Mouse (Mus musculus) stomach, embryonic 15.5 days (tissue): ENCODE results near the gene St6galnac3. TPM values are rescaled to one million over a fixed set of nuclear protein-coding genes. Genes with fewer than 3 reads are reported as not detected.

Source experiments
- ATAC-seq: fragments of 200-750 bp; cut with Nextera tagmentation; 2 replicates; pipeline ENCODE4 v1.8.0; 2017; ENCODE audit warnings: low read depth, moderate number of reproducible peaks, moderate TSS enrichment; ENCODE audit not compliant: insufficient read depth, low FRiP score
- H3K27ac ChIP-seq: fragments of 300-500 bp; sonication (generic); 2 replicates; pipeline ENCODE4 v1.5.1; 2015; ENCODE audit warnings: mild to moderate bottlenecking, inconsistent platforms
- H3K27me3 ChIP-seq: fragments of 300-500 bp; sonication (generic); replicated peaks from 2 replicates; pipeline ENCODE4 v1.6.1; 2015; ENCODE audit warnings: inconsistent platforms
- H3K36me3 ChIP-seq: fragments of 300-500 bp; sonication (generic); 2 replicates; pipeline ENCODE4 v1.6.1; 2015; ENCODE audit warnings: inconsistent platforms
- H3K4me1 ChIP-seq: fragments of 300-500 bp; sonication (generic); 2 replicates; pipeline ENCODE4 v1.6.1; 2015; ENCODE audit warnings: inconsistent platforms
- H3K4me2 ChIP-seq: fragments of 300-500 bp; sonication (generic); 2 replicates; pipeline ENCODE4 v1.6.1; 2015; ENCODE audit warnings: mild to moderate bottlenecking, inconsistent platforms
- H3K4me3 ChIP-seq: fragments of 300-500 bp; sonication (generic); replicated peaks from 2 replicates; pipeline ENCODE4 v1.5.1; 2015; ENCODE audit warnings: inconsistent platforms
- H3K9ac ChIP-seq: fragments of 300-500 bp; sonication (generic); 2 replicates; pipeline ENCODE4 v1.6.1; 2015; ENCODE audit warnings: inconsistent platforms
- H3K9me3 ChIP-seq: fragments of 300-500 bp; sonication (generic); 2 replicates; pipeline ENCODE4 v1.6.1; 2016; ENCODE audit warnings: inconsistent platforms
- WGBS: fragments of 180-500 bp; shearing (Covaris S2); methylation state at CpG from one replicate; pipeline ENCODE4 v1.1.7; 2015; 5-methylcytosine and 5-hydroxymethylcytosine counted together
- polyA plus RNA-seq: library from polyadenylated mRNA; unstranded; fragments of >200 nt; fragmentation: Nextera tagmentation; extraction: Ambion mirVana; gene quantifications from 2 replicates; pipeline ENCODE4 v1.2.1, GENCODE M21; 2015

The St6galnac3 gene
- polyA plus RNA-seq, 1 experiment from 2014 or later = 36.6 TPM

DNA sequence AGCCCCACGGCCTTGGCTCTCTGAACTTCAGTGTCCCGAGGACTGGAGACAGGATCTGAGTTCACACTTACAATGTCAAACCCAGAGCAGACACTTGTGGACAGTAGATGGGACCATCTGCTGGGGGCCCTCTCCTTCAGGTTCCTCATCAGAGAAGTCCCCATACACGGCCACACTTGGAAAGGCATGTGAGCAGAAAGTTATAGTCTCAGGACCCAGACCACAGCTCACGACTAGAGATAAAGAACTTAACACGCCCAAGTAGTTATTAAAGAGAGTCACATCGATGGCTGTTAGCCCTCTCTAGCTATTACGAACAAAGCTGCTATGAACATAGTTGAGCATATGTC is 88.2 kb downstream of the St6galnac3 start:
- no peak overlapping the region for H3K27ac ChIP-seq
- no peaks in the 10 kb centered on the region for H3K27me3 ChIP-seq
- peaks cover 6% of the 10 kb centered on the region; the same call in 1 of the 2 replicates for H3K4me1 ChIP-seq
- H3K9ac ChIP-seq = no peak overlapping the region
- H3K4me3 ChIP-seq = no peak overlapping the region
- no peaks in the 10 kb centered on the region for H3K36me3 ChIP-seq
- WGBS = 67% methylated on average over 7 of the region's 7 CpGs
- H3K4me2 ChIP-seq = no peak overlapping the region
- no peaks in the 10 kb centered on the region for H3K9me3 ChIP-seq
- no peak for ATAC-seq

DNA sequence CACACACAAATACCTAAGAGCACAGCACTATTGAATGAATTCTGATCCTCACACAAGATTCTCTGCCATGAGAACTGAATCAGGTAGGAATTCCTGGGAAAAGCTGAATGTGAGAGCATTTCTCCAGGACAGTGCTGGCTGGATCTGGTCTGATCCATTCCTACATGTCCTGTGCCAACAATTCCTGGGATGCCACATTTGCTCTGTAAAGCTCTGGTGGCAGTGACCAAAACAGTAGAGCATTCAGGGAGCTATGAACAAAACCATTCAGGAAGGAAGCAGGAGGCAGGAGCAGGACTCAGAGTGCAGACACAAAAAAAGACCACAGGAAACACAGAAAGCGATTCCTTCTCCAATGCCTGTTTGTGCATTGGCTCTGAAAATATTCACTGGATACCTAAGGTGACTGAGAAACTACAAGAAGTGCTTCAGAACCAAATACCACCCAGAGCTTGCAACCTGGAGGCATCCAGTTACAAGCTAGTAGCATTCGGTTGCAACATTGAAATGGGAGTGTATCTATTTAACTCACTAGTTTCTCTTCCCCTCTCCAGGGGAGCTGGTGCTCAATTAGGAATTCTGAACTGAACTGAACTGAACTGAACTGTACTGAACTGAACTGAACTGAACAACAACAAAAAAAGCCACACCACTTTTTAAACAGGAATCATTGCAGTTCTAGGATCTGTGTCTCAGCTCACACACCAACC is 88.7 kb downstream of the St6galnac3 start:
- no peaks in the 10 kb centered on the region for H3K36me3 ChIP-seq
- H3K9me3 ChIP-seq = no peaks in the 10 kb centered on the region
- ATAC-seq = no peak
- H3K27me3 ChIP-seq = no peaks in the 10 kb centered on the region
- no peak overlapping the region for H3K9ac ChIP-seq
- no peak overlapping the region for H3K27ac ChIP-seq
- no peak overlapping the region for H3K4me3 ChIP-seq
- peaks cover 6% of the 10 kb centered on the region; the same call in 1 of the 2 replicates for H3K4me1 ChIP-seq
- H3K4me2 ChIP-seq = no peak overlapping the region
- WGBS = 56% methylated on average over 2 of the region's 2 CpGs

- 74% methylated on average over 10 of the region's 10 CpGs for WGBS
- H3K4me2 ChIP-seq = no peak overlapping the region
These were observed 92.8 kb downstream of the St6galnac3 start for GRCm38 (mm10) chr3:153631988-153632672.

DNA sequence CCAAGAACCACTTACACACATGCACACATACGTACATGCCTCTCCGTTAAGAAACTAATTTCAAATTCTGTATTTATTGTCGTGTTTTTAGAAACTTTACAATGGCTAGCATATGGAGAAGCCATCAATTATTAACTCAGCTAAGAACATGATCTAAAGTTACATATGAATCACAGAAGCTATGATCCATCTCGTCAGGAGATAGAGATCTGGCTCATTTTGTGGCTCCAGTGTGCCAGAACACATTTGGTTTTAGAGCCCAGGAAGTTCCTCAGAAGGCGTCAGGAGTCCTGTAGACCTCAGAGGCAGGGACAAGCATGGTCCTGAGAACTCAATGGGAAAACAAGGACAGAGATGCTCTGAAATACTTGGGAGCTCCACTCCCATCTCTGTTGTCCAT is 98.7 kb downstream of the St6galnac3 start:
- Histone ChIP-seq H3K27ac (no peak overlapping the region), H3K27me3 (no peaks in the 10 kb centered on the region), H3K4me2 (no peak overlapping the region), H3K9ac (no peak overlapping the region), H3K36me3 (no peaks in the 10 kb centered on the region), H3K4me1 (no peaks in the 10 kb centered on the region), H3K9me3 (no peaks in the 10 kb centered on the region), H3K4me3 (no peak overlapping the region)
- 73% methylated on average over 5 of the region's 5 CpGs for WGBS
- ATAC-seq = no peak

More at GRCm38 (mm10) chr3:153631988-153632672, 92.8 kb downstream of the St6galnac3 start:
- H3K9ac ChIP-seq = no peak overlapping the region
- H3K27ac ChIP-seq = no peak overlapping the region
- no peaks in the 10 kb centered on the region for H3K36me3 ChIP-seq
- H3K9me3 ChIP-seq = no peaks in the 10 kb centered on the region
- no peak for ATAC-seq
- H3K27me3 ChIP-seq = no peaks in the 10 kb centered on the region
- peaks cover 6% of the 10 kb centered on the region; the same call in 1 of the 2 replicates for H3K4me1 ChIP-seq
- H3K4me3 ChIP-seq = no peak overlapping the region

DNA sequence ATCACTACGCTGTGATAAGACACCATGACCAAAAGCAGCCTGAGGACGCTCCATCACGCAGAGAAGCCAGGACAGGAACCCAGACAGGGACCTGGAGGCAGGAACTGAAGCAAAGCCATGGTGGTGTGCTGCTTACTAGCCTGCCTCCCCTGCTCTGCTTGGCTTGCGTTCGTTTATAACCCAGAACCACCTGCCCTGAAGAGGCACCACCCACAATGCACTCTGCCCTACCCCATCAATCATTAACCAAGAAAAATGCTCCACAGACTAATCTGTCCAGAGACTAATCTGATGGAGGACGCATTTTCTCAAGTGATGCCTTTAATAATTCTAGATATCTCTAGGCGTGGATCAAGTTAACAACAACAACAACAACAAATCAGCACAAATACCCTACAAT is 106.0 kb downstream of the St6galnac3 start:
- Histone ChIP-seq H3K9ac (no peak overlapping the region), H3K4me3 (no peak overlapping the region), H3K36me3 (no peaks in the 10 kb centered on the region), H3K9me3 (no peaks in the 10 kb centered on the region), H3K27me3 (no peaks in the 10 kb centered on the region), H3K4me2 (no peak overlapping the region), H3K27ac (no peak overlapping the region), H3K4me1 (no peaks in the 10 kb centered on the region)
- WGBS = 84% methylated on average over 7 of the region's 7 CpGs
- ATAC-seq = no peak

GRCm38 (mm10) chr3:153616849-153617248 is 108.1 kb downstream of the St6galnac3 start:
- no peak overlapping the region for H3K9ac ChIP-seq
- no peak for ATAC-seq

DNA sequence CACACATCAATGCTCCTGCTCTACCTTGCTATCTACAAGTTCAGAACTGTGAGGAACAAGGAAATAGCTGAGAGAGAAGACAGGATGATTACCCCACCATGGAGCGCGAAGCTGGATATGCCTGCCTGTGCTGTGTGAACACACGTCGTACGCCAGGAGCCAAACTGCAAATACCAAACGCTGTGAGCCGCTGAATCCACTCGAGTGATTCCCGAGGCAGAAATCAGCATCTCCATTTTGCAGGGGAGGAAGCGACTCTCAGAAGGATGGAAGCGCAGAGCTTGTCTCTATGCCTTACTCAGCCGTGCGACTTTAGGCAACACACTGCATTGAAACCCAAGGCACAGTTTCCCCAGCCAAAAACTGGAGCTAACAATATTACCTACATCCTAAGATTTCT is 114.7 kb downstream of the St6galnac3 start:
- no peak overlapping the region for H3K9ac ChIP-seq
- no peak for ATAC-seq
- 82% methylated on average over 13 of the region's 13 CpGs for WGBS
- no peaks in the 10 kb centered on the region for H3K27me3 ChIP-seq
- no peak overlapping the region for H3K4me2 ChIP-seq
- H3K27ac ChIP-seq = no peak overlapping the region
- H3K36me3 ChIP-seq = no peaks in the 10 kb centered on the region
- H3K4me3 ChIP-seq = no peak overlapping the region
- no peaks in the 10 kb centered on the region for H3K9me3 ChIP-seq
- H3K4me1 ChIP-seq = no peaks in the 10 kb centered on the region

More at GRCm38 (mm10) chr3:153616849-153617248, 108.1 kb downstream of the St6galnac3 start:
- Histone ChIP-seq H3K36me3 (no peaks in the 10 kb centered on the region), H3K27ac (no peak overlapping the region), H3K4me1 (no peaks in the 10 kb centered on the region), H3K4me2 (no peak overlapping the region), H3K9me3 (no peaks in the 10 kb centered on the region), H3K4me3 (no peak overlapping the region), H3K27me3 (no peaks in the 10 kb centered on the region)
- 56% methylated on average over 8 of the region's 8 CpGs for WGBS

DNA sequence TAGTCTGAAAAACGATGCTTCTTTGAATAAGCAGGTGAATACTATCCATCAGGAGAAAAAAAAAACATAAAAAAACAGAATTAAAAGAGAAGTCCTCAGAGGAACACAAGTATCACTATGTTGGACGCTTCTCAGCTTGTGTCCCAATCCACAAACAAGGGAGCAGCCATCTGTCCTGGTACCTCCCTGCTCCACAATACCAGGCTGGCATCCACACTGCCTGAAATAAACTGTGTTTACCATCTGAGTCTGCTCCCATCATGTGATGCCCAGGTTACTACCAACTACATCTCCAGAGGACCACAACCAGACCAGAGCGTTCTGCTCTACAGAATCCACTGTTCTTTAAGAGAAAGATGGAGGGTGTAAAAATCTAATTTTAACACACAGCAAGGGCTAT is 118.6 kb downstream of the St6galnac3 start:
- Histone ChIP-seq H3K9me3 (no peaks in the 10 kb centered on the region), H3K27me3 (no peaks in the 10 kb centered on the region), H3K36me3 (no peaks in the 10 kb centered on the region), H3K4me2 (no peak overlapping the region), H3K9ac (no peak overlapping the region), H3K4me3 (no peak overlapping the region), H3K27ac (no peak overlapping the region), H3K4me1 (no peaks in the 10 kb centered on the region)
- WGBS = 81% methylated on average over 3 of the region's 3 CpGs
- no peak for ATAC-seq

DNA sequence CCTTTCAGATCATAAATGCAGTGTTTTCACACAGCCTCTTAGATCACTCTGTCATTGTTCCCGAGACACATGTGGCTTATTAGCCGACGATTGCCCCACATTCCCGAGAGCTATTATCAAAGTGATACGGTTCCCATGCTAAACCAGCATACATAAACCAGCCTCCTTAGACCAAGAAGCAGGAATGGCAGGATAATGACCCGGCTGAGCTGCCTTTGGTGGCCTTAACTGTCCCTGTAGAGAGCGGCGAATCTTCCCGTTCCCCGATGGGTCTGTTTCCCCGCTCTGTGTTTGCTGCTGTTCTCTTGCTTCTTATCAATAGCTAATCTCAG is 119.2 kb downstream of the St6galnac3 start:
- Histone ChIP-seq H3K9me3 (no peaks in the 10 kb centered on the region), H3K4me2 (no peak overlapping the region), H3K36me3 (no peaks in the 10 kb centered on the region), H3K4me1 (no peaks in the 10 kb centered on the region), H3K27ac (no peak overlapping the region), H3K4me3 (no peak overlapping the region), H3K27me3 (no peaks in the 10 kb centered on the region), H3K9ac (no peak overlapping the region)
- WGBS = 63% methylated on average over 11 of the region's 11 CpGs
- ATAC-seq = no peak

GRCm38 (mm10) chr3:153605089-153605766 is 119.7 kb downstream of the St6galnac3 start:
- WGBS = 56% methylated on average over 19 of the region's 19 CpGs
- no peak for ATAC-seq
- H3K9me3 ChIP-seq = no peaks in the 10 kb centered on the region
- H3K9ac ChIP-seq = no peak overlapping the region
- H3K4me2 ChIP-seq = no peak overlapping the region
- H3K27me3 ChIP-seq = no peaks in the 10 kb centered on the region
- no peaks in the 10 kb centered on the region for H3K36me3 ChIP-seq
- no peaks in the 10 kb centered on the region for H3K4me1 ChIP-seq
- no peak overlapping the region for H3K4me3 ChIP-seq
- no peak overlapping the region for H3K27ac ChIP-seq

DNA sequence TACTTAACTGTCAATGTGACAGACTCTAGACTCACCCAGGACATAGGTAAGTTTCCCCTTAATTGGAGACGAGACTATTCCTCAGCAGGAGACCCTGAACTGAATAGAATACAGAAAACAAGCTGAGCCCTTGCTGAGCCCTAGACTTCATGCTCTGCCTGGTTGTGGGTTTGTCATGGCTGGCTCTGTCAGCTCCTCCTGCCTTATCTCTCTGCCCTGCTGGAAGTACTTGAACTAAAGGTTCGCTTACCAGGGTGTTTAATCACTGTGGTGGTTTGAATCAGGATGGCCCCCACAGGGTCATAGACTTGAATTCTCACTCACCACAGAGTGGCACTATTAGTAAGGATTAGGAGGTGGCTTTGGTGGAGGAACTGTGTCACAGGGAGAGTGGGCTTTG is 125.8 kb downstream of the St6galnac3 start:
- Histone ChIP-seq H3K27me3 (no peaks in the 10 kb centered on the region), H3K27ac (no peak overlapping the region), H3K9ac (no peak overlapping the region), H3K36me3 (no peaks in the 10 kb centered on the region), H3K9me3 (no peaks in the 10 kb centered on the region), H3K4me2 (no peak overlapping the region), H3K4me1 (no peaks in the 10 kb centered on the region), H3K4me3 (no peak overlapping the region)
- no peak for ATAC-seq
- 72% methylated on average over 2 of the region's 2 CpGs for WGBS

DNA sequence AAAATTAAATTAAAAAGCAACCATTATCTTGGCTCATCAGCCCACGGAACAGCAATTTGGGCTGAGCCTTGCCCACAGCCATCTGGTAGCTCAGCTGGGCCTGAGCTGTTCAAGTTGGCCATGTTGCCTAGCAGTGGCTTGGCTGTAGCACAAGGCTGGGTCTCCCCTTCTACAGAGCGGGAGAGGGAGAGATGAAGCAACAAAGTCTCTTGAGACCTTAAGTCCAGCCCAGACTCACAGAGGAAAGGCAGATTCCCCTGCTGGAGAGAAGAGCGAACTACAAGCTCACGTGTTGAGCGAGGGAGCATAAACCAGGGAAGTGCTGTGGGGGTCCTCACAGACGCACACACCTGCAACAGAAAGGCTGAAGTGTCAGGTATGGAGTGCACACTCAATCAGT is 126.3 kb downstream of the St6galnac3 start:
- ATAC-seq = no peak
- H3K9ac ChIP-seq = no peak overlapping the region
- H3K9me3 ChIP-seq = no peaks in the 10 kb centered on the region
- H3K4me3 ChIP-seq = no peak overlapping the region
- H3K4me2 ChIP-seq = no peak overlapping the region
- WGBS = 88% methylated on average over 6 of the region's 6 CpGs
- H3K36me3 ChIP-seq = no peaks in the 10 kb centered on the region
- H3K4me1 ChIP-seq = no peaks in the 10 kb centered on the region
- no peak overlapping the region for H3K27ac ChIP-seq
- H3K27me3 ChIP-seq = no peaks in the 10 kb centered on the region
